Mouse (Mus musculus): ENCODE measurements at regions not wholly inside any gene's neighbourhood (a gene's known extent, or its start where the extent isn't known, plus 50 kb on each side); places are given as distances from the start of the nearest gene placed in this dataset.
"Not testable (repeated sequence)": the region's sequence is repeated elsewhere in the genome, so short reads cannot be mapped to it uniquely, and the experiment has no call there.

DNA sequence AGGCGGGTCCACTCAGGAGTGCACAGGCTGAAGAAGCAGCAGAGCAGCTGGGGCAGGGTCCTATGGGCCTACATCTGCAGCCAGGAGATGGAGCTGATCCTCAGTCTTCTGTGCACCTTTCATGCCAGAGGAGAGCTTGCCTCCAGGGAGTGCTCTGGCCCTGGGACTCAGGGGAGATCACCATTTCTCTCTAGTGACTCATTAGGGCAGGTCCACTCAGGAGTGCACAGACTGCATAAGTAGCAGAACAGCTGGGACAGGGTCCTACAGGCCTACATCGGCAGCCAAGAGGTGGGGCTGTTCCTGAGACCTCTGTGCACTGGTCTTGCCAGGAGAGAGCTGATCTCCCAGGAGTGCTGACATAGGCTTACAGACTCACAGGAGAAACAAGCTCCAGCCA is 159.4 kb upstream of the Gm21897 start:
- no peak for DNase-seq (ENCODE audit: low read depth, low spot score)

GRCm38 (mm10) chr16:15175516-15175915 is 141.7 kb upstream of the Gm21897 start:
- DNase-seq (ENCODE audit: low read depth, low spot score), result no peak

GRCm38 (mm10) chr16:15185714-15186113 is 131.5 kb upstream of the Gm21897 start:
- no peak for DNase-seq (ENCODE audit: low read depth, low spot score)

GRCm38 (mm10) chr16:15194926-15195711 is 122.1 kb upstream of the Gm21897 start:
- no peak for DNase-seq (ENCODE audit: low read depth, low spot score)

- DNase-seq (ENCODE audit: low read depth, low spot score), result not testable (repeated sequence)
These were observed 121.3 kb upstream of the Gm21897 start for GRCm38 (mm10) chr16:15195931-15196330.

DNA sequence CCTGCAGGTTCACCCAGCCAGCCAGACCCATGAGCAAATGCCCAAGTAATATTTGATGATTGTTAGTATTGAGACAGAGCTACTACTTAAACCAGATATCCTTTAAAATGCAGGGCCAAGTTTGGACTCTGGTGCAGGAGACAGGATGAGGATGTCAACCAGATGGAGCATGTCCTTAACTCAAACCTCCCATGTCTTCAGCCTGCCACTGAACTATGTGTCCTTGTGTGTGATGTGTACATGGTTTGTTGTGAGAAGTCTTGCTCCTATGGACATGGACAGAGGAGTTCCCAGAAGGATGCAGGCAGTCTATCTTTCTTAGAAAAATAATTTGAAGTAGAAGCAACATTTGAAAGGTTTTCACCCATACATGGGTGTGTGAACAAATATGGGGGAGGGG is 120.4 kb upstream of the Gm21897 start:
- no peak for DNase-seq (ENCODE audit: low read depth, low spot score)

- no peak for DNase-seq (ENCODE audit: low read depth, low spot score)
These were observed 101.3 kb upstream of the Gm21897 start for GRCm38 (mm10) chr16:15215921-15216320.

- no peak for DNase-seq (ENCODE audit: low read depth, low spot score)
These were observed 96.2 kb upstream of the Gm21897 start for GRCm38 (mm10) chr16:15220961-15221547.

DNA sequence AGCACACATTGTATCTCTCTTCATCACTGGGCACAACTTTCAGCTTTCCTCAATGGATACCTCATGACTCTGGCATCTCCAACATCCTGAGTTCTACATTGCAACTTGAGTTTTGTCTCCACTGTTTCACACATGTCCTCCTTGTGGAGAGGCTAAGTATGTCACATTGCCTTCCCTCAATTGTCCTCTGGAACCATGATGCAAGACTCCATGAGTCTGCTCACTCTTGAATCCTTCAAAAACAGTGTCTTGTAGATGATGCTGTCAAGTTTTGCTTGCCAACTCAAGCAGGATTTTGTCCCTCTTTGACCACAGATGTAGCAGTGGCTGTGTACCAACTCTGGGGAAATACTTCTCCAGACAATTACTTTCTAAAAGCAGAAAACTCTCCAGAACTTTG is 79.4 kb upstream of the Gm21897 start:
- no peak for DNase-seq (ENCODE audit: low read depth, low spot score)

DNA sequence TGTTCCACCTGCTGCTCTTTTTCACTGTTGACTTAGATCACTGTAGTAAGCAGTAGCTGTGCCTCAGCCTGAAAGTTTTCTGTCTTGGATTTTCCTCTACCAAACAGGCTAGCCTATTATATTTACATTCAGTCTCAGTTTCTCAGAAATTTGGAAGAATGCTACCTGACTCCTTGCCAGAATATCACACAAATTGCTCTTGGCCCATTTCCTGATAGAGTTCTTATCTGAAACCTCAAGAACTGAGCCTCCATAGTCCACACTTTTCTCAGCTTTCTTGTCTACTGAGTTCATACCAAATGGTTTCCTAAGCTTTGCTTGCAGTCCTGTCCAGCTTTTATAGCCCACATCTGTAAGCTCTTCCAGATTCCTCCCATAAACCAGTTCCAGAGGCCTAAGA is 78.8 kb upstream of the Gm21897 start:
- no peak for DNase-seq (ENCODE audit: low read depth, low spot score)

GRCm38 (mm10) chr16:15250186-15250585 is 67.1 kb upstream of the Gm21897 start:
- no peak for DNase-seq (ENCODE audit: low read depth, low spot score)

DNA sequence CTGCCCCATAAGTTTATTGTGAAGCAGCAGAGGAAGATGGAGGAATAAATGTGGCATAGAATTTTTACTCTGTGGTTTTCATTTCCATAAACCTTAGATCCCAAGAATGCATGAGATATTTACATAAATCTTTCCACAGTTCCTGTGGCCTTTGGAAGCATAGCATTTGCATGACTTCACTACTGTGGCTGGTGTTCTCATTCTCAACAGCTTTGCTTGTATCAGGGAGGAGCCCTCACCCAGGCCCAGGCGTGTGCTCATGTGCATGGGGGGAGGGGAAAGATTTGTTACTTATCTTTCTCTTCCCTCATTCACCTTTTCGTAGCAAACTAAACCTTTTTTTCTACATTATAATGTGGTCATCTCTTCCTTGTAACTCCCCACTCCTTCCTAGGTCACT is 65.6 kb upstream of the Gm21897 start:
- no peak for DNase-seq (ENCODE audit: low read depth, low spot score)

GRCm38 (mm10) chr16:15252666-15253347 is 64.5 kb upstream of the Gm21897 start:
- no peak for DNase-seq (ENCODE audit: low read depth, low spot score)

DNA sequence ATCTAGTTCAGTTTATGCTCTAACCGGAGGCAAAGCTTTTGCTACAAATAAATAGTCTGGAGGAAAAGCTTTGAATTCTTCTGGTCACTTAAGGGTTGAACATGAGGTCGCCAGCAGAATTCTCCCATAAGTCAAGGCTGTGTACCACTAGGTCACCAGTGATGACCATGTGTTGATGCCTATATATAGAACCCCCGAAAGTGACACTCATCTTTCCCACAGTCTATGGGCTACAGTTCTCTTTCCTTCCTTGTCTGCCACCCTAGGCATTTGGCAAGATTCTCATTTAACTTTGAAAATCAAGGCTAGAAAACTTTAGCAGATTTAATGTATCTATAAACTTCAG is 63.9 kb upstream of the Gm21897 start:
- DNase-seq (ENCODE audit: low read depth, low spot score), result no peak

DNA sequence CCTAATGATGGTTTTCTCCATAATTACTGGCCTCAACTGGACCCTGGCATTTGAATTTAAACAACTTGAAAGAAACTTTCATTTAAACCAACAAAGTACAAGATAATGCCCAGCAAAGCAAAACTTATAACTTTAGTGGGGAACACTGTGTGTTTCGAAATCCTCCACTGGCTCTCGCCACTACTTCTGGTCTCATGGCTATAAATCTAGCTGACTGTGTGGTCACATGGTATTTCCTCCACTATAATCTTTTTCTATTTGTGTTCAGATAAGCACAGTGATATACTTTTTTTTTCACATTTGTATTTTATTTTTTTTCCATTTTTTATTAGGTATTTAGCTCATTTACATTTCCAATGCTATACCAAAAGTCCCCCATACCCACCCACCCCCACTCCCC is 62.6 kb upstream of the Gm21897 start:
- DNase-seq (ENCODE audit: low read depth, low spot score), result no peak

GRCm38 (mm10) chr16:15259474-15259873 is 57.8 kb upstream of the Gm21897 start:
- DNase-seq (ENCODE audit: low read depth, low spot score), result no peak

GRCm38 (mm10) chr16:15260069-15260468 is 57.2 kb upstream of the Gm21897 start:
- no peak for DNase-seq (ENCODE audit: low read depth, low spot score)

Data from ZHBTc4 (cell line).